Mouse (Mus musculus): ENCODE measurements at regions not wholly inside any gene's neighbourhood (a gene's known extent, or its start where the extent isn't known, plus 50 kb on each side); places are given as distances from the start of the nearest gene placed in this dataset.

DNA sequence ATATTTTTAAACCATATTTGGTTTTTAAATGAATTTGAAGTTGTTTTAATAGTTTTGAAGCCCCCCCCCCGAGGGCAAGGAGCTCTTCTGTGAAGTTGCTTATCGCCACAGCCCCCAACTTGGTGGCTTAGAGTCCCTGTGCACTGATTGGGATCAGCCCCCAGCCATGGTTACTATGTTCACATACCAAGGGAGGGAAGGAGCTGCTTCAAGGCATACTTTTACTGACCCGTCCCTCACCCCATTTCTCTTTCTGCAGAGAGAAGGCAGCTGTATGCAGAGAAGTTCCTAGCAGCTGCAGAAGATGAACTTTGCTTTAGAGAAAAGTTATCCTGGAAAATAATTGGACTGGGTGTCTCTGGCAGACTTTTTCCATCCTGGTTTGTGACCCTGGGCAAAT lies 179.9 kb upstream of the Il12b start:
- no peak for DNase-seq (ENCODE audit: low spot score in 2 of 2)

DNA sequence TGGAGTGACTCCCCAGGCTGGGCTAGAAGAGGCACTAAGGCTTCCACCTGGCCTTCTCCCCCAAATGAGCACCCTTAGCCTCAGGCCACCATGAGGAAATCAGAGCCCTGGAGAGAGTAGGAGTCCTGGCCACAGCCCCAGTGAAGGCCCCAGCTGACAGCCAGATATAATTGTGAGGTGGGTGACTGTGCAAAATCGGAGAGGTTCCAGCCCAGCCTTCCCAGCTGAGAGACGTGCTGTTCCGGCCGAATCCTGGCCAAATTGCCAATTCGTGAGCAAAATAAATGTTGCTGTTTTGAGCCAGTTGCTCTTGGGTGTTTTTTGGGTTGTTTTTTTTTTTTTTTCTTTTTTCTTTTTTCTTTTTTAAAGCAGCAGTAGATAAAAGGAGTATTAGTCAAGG lies 169.9 kb upstream of the Il12b start:
- DNase-seq (ENCODE audit: low spot score in 2 of 2) = peak; percentile 46 to 72

DNA sequence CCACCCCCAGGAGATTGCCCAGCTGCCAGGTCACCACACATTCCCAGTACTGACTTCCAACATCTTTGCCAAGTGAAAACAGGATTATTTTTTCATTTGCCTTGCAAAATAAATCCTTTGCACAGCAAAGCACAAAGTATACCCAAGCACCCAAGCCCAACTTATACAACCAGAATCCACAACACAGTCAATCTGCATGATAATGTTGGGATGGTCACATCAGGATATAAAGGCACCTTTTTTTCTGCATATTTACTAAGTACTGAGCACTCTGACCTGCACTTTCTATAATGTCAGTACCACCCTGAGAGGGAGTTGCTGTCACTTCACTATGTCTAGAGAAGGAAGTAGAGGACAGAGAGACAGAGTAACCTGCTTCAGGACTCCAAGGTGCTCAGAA lies 164.4 kb upstream of the Il12b start:
- no peak for DNase-seq (ENCODE audit: low spot score in 2 of 2)

DNA sequence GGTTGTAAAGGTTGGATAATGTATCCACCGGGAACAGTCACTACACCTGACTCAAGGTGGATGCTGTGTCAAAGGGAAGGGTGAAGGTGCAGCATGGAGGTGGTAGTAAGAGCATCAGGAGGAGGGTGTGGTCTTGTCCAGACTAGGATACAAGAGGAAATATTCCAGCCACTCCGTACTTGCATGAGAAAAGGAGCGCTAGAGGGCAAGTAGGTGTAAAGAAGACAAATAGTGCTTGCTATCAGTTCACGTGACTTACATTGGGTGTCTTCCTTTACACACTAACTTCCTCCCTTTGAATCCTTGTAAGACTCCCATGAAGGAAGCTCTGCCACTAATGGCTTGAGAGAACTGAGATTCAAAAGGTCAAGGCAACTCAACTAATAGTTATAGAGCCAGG lies 161.8 kb upstream of the Il12b start:
- no peak for DNase-seq (ENCODE audit: low spot score in 2 of 2)

DNA sequence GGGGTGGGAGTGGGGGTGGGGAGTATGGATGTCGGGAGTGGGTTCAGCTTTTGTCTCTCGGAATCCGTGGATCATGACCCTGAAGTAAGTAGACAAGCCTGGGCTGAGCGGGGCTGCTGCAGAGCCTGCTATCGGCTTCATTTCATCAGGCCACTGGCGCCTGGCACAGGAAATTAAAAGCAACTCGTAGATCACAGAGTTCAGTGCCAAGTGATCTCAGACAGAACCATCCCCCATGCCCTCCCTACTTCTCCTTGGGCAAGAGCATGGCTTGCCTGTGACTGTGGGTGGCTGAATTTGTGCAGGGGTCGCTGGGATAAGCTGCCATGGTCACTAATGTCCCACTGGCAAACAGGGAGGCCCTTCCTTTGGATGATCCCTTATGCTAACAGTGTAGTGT lies 161.3 kb upstream of the Il12b start:
- DNase-seq (ENCODE audit: low spot score in 2 of 2) = no peak

DNA sequence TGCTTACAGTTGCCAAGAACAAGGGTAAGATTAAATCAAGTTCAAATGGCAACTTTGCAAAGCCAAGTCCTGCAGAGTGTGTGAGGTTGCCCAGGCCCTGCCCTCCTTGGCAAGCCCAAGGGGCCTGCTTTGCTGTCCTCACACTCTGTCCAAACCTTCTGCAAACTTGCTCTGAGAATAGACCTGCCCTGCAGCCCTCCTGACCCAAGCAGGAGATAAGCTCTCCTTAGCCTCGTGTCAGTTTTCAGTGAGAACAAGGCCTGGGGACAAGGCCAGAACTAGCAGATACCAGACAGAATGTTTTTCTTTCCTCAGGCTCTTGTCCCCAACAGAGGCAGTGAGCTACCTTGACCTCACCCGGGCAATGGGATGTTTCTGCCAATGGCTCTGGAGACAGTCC lies 156.7 kb upstream of the Il12b start:
- no peak for DNase-seq (ENCODE audit: low spot score in 2 of 2)

DNA sequence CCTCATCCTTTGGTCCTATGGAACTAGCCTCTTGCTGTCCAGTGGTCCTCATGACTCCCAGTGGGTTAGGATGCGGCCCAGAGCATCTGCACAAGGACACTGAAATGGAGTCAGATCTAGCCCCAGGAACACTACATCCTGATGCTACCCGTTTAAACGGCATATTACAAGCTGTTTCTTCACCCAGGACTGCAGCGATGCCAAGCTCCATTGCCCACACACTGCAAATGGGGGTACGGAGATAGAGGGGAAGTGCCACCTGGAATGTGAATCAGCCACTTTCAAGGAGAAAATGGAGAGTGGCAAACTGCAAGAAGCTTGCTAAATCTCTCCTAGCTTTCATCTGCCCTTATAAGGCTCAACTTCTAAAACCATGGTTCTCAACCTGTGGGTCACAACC lies 148.0 kb upstream of the Il12b start:
- no peak for DNase-seq (ENCODE audit: low spot score in 2 of 2)

DNA sequence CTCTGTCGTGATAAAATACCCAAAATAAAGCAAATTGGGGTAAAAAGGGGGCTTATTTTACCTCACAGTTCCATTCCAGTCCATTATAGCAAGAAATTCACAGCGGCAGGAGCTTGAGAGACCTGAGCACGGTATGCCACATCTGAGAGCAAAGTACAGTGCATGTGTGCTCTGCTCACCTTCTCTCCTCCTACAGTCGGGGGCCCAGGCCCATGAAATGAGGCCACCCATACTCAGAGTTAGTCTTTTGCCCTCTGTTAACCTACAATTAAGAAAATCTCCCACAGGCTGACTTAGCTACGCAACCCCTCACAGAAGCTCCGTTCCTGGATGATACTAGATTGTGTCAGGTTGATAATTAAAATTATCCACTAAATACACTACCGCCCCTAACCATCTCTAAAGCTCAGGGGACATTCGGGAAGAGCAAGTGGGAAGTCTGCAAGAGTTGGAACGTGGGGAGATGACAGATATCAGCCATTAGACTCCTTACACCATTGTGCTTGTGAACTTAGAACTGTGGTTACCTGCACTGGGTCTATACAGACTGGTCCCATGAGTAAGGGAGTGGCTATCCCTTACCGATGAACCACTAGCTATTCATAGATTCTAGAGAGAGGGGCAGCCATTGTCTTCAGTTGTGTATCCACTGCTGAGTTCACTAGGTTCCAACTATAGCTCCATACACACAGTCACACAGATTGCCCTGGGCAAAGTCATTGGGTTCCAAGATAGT lies 139.3 kb upstream of the Il12b start:
- no peak for DNase-seq (ENCODE audit: low spot score in 2 of 2)

DNA sequence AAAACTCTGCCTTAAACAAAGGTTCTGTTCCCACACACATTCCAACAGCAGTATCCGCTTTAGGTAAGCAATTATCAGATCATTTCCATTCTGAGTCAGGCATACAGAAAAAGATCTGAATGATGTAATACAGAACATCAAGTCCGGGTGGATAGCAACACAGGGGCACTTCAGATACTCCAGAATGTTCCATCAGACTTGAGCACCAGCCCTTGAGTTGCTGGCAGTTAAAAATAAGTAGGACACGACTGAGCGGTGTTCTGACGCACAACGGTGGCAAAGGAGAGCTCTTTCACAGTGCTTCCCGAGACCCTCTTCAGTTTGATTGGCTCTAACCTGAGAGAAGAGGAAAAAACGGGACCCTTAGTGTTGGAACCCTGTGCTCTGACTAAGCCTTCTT lies 138.2 kb upstream of the Il12b start:
- peak in 1 of 2 experiments; percentile 5 for DNase-seq (ENCODE audit: low spot score in 2 of 2)

DNA sequence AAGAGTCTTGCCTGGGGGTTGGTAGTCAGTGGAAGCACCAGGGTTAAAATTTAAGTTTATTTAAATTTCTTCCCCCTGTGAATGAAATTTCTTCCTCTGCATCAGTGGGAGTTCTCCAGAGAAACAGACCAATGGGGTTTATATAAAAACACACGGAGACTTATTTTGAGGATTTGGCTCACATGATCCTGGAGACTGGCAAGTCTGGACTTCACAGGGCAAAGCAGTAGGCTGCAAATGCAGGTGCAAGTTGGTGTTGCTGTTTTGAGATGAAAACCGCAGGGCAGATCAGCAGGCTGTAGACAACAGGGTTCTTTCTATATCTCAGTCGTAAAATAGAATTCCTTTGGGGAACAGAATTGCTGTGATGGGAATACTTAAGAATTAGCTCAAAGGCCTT lies 137.3 kb upstream of the Il12b start:
- DNase-seq (ENCODE audit: low spot score in 2 of 2) = peak in 1 of 2 experiments; percentile 7

DNA sequence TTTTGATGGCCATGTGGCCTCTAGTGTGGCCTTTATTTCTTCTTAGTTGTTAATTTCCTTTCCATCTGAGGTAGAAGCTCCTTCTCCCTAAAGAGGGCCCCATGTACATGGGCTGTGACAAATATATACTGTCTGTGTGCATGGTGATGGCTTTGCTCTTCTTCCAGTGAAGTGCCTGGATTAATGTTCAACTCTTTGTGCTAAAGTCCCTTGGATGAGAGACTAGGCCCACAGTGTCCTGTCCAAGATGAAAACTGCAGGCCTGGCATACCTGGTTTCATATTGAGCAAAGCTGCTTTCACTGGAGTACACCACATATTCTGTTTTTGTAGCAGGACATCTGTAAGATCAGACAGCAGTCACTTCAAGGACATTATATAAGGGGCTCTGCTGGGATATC lies 127.6 kb upstream of the Il12b start:
- DNase-seq (ENCODE audit: low spot score in 2 of 2) = no peak

DNA sequence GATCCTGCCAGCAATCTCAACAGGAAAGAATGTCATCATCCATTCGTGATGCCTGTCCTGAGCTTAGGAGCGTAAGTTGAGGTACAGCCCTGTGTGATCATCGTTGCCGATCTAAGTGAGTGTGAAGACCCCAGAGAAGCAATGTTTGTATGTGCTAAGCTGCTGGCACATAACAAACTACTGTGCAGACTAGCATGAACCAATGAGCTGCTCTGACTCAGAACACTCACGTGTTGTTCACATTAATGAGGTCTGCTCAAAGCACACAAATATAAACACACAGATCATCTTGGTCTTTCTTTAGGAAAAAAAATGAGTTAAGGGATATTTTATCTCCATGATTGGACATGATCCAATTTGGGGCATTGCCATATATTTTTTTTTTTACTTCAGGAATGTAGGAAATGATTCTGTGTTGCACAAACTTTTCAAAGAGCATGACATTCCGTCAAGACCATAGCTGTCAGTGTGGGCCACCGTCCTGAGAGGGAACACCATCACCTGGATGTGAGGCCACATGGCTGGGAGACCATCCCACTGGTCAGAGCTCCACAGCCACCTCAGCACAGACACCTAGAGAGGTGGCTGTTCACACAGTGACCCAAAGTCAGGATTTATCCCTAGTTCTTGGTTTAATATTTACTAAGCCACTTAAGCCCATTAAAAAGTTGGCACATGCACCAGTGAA lies 121.2 kb upstream of the Il12b start:
- DNase-seq (ENCODE audit: low spot score in 2 of 2) = no peak

DNA sequence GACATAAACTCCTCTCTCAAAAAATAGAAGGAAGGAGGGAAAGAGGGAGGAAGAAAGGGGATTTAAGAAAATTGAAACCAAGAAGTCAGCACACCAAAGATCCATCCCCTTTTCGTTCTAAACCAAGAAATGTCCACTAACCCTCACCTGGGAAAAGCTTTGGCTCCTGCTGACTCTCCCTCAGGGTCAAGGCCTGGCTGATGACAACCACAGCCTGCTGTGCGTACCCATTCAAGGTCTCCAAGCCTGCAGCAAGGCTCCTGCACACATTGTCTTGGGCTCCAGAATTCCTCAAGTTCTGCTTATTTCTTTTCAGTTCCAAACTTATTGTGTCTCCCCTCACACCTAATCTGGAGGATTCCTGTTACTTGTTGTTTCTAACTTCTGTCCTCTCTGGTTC lies 113.9 kb upstream of the Il12b start:
- DNase-seq (ENCODE audit: low spot score in 2 of 2) = no peak

DNA sequence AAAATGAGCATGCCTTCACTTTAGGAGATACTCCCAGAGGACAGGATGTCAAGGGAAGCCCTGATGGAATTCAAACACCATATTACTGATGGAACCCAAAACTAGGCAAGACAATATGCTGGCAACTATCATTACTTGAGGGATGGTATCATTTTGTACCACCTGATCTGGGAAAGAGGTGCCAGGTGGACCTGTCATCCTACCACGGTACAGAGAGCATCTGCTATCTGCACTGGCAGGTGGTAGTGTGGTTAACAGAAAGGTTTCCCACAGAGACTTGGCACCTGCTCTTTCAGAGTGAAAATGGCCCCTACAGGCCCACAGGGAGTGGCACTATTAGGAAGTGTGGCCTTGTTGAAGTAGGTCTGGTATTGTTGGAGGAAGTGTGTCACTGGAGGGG lies 111.0 kb upstream of the Il12b start:
- no peak for DNase-seq (ENCODE audit: low spot score in 2 of 2)

DNA sequence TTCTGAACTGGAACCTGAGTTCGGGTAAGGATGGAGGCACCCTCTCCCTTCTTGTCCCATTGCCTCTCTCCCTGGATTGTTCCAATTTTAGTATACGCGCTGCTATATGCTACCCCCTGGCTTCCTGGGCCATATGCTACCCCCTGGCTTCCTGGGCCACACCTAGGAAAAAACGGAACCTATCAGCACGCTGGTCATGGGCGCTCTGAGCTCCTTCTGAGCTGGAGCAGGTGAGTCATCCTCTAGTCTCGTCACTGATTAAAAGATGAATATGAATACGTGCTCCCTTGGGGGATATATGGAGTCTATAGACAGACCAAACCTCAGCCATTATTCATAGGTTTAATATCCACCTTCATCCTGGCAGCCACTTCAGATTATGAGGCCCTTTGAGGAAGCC lies 96.1 kb upstream of the Il12b start:
- DNase-seq (ENCODE audit: low spot score in 2 of 2) = no peak

DNA sequence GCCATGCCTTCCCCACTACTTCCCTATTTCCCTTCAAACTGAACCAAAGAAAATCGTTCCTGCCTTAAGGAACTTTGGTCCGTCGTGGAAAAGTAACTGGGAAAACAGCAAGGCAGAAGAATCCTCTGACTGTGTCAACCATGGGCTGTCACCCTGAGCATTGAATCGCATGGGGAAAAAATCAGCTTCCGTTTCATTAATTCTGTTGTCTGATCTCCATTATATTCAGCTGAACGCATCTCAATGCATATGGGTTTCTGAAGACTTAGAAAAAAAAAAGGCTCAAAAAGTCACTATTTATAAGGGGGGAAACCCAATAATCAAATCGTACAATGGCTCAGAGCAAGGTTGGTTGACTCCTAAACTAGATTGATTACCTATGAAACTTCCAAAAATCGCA lies 83.8 kb upstream of the Il12b start:
- no peak for DNase-seq (ENCODE audit: low spot score in 2 of 2)

DNA sequence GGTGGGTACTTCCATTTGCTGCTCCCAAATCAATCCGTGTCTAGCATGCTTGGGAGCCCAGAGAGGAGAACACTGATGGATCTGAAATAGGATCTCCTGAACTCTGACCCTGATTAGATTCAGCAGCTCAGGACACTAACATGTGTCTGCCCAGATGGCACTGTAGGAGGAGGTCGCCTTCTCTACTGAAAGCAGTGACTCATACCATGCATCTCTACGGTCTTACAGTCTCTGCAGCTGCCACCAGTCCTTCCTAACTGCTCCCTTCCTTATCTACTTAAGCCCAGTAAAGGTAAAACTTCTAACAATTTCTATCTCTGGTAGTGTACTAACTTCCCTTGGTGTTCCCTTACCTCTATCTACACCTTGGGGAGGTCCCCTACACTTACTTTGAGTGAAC lies 80.7 kb upstream of the Il12b start:
- DNase-seq (ENCODE audit: low spot score in 2 of 2) = no peak

DNA sequence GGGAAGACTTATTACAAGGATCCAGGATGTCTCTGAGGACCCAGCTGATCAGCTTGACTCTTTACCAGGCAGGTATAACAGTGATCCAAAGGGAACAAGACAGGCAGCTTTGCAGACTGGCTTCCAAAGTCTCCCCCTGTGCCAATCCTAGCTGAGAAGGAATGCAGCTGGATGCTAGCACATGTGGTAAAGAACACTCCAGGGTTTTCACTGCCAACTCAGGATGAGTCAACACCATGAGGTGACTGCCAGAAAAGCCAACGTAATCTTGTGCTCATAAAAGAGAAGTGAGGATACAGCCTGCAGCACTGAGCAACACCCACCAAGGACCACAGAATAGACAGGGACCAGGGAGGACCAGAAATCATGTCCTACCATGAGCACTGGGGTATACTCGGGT lies 76.5 kb upstream of the Il12b start:
- peak; percentile 44 to 70 for DNase-seq (ENCODE audit: low spot score in 2 of 2)

DNA sequence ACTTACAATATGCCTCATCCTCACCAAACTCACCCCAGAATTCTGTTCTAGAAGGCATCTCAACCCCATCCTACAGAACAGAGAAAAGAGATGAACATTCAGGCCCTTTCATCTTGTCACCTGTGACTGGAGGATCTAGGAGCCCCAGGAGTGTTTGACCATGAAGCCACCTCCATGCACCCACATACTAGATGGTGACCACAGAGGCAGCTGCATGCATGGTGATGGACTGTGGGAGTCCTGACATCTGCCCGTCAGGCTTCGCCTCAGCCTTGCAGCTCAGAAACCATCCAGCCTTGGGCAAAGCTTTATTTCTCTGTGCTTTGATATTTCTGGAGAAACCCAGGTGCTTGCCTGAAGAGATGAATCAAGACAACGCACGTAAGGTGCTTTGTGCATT lies 74.8 kb upstream of the Il12b start:
- no peak for DNase-seq (ENCODE audit: low spot score in 2 of 2)

DNA sequence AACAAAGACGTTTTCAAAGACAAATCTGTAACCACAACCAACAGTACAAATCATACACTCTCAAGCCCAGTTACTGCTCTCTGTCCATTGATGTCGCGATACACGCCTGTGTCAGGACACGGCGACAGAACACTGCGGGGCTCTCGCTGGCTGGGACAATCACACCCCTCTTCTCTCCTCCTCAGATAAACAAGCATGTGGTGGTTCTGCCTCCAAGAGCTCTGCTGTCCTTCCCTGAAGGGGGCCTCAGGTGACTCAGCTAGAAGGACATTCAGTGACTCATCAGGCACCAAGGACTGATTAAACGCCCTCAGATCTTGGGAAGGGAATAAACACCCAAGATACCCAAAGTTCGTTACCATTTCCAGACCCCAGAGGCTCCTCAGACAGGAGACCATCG lies 74.3 kb upstream of the Il12b start:
- DNase-seq (ENCODE audit: low spot score in 2 of 2) = no peak

DNA sequence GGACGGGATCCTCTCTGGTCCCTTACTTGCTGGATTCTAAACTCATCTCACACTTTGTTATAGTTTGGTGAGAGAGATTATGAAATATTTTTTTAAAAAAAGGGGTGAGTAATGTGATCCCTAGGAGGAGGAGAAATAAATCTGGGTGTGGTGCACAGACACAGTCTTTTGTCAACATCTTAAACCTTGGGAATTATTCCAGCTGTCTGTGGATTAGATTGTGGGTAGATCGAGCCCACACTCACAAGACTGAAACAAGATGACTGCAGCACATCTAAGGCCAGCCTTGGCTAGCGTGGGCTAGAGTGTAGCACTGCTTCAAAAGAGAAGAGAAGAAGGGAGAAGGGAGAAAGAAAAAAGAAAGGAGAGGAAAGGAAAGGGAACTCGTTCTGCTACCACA lies 70.4 kb upstream of the Il12b start:
- no peak for DNase-seq (ENCODE audit: low spot score in 2 of 2)

DNA sequence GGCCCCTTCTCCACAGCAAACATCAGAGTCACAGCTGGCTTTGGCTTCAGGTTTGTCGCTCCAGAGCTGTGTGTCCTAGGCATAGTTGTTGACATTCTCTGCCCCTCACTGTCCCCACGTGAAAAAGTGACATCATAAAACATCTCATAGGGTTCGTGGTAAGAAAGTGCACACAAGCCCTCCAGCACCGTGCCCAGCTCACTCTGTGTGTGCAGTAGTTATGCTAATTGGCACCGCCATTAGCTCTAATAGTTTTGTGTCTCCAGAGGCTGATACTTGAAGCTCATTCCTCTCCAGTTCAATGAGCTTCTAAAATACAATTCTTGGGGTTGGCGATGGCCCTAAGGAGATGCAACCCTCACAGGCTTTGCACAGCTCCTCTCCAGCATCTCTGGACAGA lies 69.4 kb upstream of the Il12b start:
- no peak for DNase-seq (ENCODE audit: low spot score in 2 of 2)

Data from left cerebral cortex, adult 18-20 months (tissue).